Mouse (Mus musculus) E14TG2a.4 (cell line): Measurements from ENCODE around the gene Atp11a.

Source experiments
- CTCF ChIP-seq: conservative IDR thresholded peaks from 2 replicates; pipeline ENCODE4 v1.5.1; 2014; ENCODE audit warnings: low read length
- POU5F1 ChIP-seq: IDR thresholded peaks from 2 replicates; pipeline ENCODE4 v1.6.1; 2014; ENCODE audit warnings: low read length, borderline replicate concordance

DNA sequence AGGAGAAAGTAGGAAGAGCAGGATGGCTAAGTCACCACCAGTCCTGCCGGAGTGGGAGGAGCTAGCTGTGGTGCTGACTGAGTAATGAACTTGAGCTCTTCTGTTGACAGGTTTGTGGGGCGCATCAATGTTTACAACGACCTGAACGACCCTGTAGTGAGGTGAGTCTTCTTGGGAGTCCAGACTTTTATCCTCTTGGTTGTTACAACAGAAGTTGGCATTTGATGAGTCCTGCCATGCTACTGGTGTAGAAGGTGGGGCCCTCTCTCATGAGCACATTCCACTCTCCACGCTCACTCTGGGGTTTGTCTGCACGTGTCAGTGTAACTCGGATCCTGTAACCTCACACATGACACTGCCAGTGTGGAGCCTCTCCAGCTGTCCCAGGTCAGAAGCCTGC lies 66.1 kb downstream of the Atp11a start:
- TF ChIP-seq CTCF: no peak
- TF ChIP-seq POU5F1: no peak
